Mouse (Mus musculus) cerebellum, adult 2 months (tissue): ENCODE data around the gene Tmc5.

Experiments used
- CTCF ChIP-seq: fragments of 200-500 bp; IDR thresholded peaks from 2 replicates; pipeline ENCODE4 v1.5.1; 2011; ENCODE audit warnings: low read depth, mild to moderate bottlenecking, control low read depth, low read length, moderate library complexity, borderline replicate concordance; ENCODE audit not compliant: insufficient read depth
- POLR2A ChIP-seq: fragments of 200-500 bp; IDR thresholded peaks from 2 replicates; pipeline ENCODE4 v1.6.1; 2011; ENCODE audit warnings: low read length, control low read depth, borderline replicate concordance; ENCODE audit not compliant: insufficient read depth

DNA sequence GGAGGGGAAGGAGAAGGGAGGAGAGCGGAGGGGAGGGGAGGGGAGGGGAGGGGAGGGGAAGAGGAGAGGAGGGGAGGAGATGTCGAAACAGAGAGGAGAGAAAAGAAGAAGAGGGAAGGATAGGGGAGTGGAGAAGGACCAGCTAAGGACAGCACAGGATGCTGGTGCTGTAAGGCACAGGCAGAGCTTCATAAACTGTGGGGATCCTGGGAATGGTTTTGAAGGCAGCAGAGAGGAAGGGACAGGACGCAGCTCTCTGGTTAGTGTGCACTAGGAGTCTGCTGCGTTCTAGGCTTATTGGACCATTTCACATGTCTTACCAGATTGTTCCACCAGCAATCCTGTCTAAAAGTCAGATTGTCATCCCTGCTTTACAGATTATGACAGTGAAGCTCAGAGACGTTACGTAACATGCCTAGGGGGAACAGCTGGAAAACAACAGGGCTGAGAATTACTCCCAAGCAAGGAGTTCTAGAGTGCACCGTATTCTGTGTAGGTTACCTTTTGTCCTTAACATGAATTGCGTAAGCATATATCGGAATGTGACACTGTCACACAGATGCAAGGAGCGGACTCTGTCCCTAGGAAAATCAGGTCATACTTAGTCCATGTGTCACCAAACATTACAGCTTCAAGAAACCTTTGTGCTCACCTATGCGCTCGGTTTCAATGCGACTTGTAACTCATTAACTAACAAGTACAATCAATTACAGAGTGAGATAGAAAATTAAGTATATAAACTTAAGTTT lies 30.6 kb downstream of the Tmc5 start:
- no peak for TF ChIP-seq CTCF
- no peak for TF ChIP-seq POLR2A
